Mouse (Mus musculus) cerebellum, adult (tissue): ENCODE results near the gene Mrpl19.

Source experiments
- ATAC-seq: cut with Nextera tagmentation; 2 replicates; pipeline ENCODE4 v1.9.2; 2017; ENCODE audit warnings: mild to moderate bottlenecking, moderate library complexity, mixed read lengths; ENCODE audit not compliant: insufficient number of reproducible peaks, low FRiP score, low TSS enrichment

Mrpl19 gene

DNA sequence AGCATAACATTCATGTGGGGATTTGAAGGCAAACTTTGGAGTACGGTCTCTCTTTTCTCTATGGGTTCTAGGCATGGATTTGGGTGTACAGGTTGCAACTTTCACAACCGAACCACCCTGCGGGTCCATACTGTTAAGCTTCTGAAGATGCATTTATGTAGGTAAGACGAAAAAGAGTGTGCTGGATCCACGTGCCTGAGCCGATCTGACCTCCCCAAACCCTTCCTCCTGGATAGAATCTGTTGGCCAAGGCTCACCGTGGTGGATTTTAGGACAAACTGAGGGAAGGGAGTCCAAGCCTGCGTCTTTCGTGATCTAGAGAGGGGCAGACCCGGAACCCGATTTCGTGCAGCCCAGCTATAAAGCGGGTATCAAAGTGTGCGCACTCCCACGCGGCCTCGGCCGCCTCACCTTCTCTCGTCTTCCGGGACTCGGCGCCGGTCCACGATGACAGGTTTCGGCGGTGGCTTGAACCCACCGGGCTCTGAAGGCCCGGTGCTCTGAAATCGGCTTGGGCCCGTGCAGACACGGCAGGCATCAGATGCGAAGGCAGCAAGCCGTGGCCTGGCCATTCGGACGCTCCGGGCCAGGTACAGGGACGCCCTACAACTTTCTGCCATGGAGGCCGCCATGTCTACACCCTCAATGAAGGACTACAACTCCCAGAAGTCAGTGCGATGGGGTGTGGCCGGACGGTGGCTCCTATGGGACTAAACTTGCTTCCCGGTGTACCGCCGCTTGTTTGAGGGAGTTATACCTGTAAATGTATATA is at the start of gene Mrpl19:
Gene Mrpl19 (minus strand): TSS at position 663 of the 772 bp plus-strand sequence.
- ATAC-seq: peak; percentile 96

DNA sequence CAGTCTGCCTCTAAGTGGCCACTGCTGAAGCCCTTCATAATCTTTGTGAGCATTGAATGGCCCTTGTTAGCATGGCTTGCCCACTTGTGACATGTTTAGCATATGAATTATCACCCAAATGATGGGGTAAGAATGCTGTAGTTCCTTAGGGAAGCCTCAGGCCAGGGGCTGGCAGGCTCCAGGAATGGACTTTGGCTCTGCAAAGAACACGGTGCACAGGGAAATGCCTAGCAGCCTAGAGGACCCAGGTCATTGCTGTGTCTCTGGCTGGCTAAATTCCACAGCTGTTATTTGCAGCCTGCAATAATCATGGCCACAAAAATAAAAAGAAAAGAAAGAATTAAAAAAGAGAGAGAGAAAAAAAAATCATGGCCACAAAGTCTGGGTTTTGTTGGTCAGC is 46.6 kb upstream of the Mrpl19 start:
- no peak for ATAC-seq

GRCm38 (mm10) chr6:81990049-81990810 is 24.5 kb upstream of the Mrpl19 start:
- ATAC-seq: no peak; the same call in 1 of the 2 replicates

- no peak for ATAC-seq
These were observed 22.6 kb upstream of the Mrpl19 start for GRCm38 (mm10) chr6:81988341-81988740.

DNA sequence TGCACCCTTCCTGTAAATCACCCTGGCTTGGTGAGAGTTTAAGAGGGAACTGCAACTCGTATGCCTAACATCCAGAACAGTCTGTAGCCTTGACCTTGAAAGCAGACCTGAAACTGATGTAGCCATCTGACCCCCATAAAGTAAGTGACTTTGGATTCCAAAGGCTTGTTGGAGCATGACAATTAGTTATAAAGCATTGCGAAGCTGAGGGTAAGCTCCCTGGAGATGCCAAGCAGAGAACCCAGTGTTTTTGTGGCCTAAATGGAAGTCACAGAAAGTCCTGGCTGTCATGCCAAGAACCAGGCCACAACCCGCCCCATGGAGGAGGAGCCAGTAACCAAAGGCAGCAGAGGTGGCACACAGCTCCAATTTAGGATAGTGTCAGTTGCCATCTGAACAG is 21.8 kb upstream of the Mrpl19 start:
- no peak for ATAC-seq

DNA sequence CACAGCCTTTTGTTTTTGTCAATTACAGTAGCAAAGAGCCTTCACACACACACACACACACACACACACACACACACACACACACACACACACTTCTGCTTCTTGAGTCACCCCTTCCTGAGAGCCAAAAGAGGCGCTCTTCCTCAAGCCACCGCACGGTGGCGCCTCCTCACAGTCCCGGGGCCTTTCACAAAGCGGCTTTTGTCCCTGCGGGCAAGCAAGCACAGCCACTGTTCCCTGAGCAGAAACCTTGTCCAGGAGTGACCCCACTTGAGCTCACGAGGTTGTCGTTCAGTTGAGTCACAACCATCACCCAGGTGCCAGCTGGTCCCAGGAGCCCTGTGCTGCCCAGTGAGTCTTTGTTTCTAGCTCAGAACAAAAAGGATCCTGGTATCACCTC is 21.3 kb upstream of the Mrpl19 start:
- ATAC-seq: peak; percentile 60

DNA sequence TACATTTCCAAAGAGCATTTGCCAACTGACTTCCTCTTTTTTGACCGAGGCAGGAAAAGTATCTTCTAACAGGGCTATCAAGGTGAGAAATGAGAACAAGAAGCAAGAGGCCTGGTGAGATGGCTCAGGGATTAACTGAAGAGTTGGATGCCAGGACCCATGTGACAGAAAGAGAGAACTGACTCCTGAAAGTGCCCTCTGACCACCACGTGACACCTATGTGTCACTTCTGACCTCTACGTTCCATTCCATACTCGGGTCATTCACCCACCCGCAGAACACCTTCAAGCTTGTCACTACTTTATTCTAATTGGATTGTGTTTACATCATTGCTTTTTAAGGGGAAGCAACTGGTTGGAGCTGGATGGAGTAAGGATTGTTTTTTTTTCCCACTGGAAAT is 20.8 kb upstream of the Mrpl19 start:
- ATAC-seq: no peak

DNA sequence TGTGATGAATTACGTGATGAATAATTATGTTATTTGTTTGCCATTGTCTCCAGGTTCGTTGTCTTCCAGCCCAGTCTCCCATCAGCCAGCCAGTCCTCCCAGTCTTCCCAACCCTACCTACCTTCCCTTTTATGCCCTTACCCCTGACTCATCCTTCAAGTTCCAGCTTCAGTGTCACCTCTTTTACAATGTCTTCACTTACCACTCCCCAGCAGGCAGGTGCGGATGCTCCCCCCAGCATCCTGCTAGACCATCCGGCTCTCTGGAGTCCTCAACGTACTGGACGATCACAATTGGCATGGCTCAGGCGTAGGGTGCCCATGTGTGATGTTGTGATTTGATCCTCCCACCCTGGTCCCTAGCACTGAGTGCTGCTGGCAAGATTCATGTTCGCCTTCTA is 20.4 kb upstream of the Mrpl19 start:
- ATAC-seq: no peak

- no peak for ATAC-seq
These were observed 13.5 kb upstream of the Mrpl19 start for GRCm38 (mm10) chr6:81979286-81979685.

DNA sequence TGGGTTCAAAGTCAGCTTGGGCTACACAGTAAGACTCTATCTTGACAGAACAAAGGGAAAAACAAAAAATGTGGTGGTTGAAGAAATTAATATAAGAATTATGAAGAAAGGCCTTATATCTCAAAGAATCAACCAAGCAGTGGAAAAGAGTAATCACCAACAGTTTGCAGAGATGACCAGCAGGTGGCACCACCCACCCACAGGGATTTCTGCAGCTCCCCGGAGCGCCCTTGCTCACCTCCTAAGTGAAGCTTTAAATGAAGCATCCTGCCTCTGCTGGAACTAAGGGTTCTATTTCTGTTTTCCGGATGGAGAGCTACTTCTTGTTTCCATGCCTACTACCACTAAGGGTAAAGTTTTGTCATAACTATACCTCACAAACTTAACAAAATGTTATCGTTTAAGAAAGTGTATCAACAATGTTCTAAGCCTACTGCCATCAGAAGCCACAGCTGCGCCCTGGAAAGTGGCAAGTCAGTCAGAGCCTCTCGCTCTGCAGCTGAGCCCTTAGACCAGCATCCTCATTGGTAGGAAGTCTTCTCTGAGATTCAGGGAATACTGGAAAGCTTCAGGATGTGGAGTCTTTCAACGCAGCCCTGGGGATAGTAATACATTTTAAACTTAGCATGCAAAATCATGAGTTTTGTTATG is 10.3 kb upstream of the Mrpl19 start:
- ATAC-seq: no peak

GRCm38 (mm10) chr6:81972595-81972994 is 6.8 kb upstream of the Mrpl19 start:
- ATAC-seq: no peak

DNA sequence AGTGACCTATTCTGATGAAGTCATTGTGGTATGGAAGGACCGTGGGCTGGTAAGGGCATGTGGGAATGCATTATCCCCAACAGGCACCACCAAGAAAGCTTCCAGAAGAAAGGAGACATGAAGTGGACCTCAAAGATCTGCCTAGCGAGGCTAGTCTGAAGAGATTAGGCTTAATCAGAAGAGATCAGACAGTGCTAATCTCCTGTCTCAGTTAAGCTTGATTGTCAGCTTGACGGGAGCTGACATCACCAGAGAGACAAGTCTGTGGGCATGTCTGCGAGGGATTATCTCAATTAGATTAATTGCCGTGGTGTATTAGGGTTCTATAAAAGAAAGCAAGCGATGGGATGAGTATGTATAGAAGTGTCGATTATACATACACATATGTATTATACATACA is 5.4 kb upstream of the Mrpl19 start:
- ATAC-seq: no peak

DNA sequence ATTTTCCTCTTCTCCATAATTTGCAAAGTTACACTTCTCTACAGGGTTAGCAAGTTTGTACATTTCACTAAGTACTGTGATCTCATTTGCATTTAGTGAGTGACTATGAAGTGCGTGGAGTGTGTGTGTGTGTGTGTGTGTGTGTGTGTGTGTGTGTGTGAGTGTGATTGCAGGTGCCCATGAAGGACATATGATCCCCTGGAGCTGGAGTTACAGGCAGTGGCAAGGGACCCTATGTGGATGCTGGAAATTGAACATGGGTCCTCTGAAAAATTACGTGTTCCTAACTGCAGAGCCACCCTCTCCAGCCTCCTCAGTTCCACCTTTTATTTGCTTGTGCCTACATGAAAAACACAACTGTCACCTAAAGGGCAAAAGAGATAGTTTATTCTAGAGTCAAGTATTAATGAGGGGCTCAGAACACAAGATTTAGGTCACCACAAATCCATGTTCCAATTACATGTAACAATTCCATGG is 348 bp upstream of the Mrpl19 start:
- ATAC-seq: no peak

DNA sequence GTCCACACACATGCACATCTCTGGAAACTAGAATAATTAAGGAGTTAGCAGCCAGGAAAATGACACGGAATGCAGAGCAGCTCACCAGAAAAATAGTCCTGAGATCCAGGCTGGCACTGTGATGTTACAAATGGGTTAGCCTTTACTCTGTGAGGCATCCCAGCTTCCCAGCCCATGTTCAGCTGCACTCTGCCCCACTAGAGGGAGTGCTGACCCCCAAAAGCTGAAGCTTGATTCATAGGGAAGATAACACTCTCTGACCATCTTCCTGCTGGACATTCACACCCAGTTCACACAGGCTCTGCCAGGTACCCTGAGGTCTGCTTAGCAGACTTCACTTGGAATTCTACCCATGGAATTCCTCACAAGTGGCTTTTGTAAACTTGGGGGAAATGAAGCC is 5.5 kb downstream of the Mrpl19 start:
- no peak for ATAC-seq

DNA sequence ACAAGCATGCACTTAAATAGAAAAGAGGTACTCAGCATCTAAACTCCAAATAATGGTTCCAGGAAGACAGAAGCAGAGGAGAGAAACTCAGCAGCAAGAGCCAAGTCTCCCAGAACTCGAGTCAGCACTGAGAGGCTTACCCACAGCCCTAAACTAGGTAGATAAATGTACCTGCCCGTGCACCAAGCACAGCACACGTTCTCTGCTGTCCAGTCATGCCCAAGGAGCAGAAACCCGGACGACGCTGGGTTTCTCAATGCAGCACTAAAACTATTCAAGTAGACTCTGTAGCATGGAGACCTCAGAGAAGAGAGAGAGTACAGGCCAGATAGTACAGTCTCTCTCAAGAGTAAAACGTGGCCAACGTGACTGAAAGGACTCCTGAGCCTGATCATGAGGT is 5.9 kb downstream of the Mrpl19 start:
- no peak for ATAC-seq

DNA sequence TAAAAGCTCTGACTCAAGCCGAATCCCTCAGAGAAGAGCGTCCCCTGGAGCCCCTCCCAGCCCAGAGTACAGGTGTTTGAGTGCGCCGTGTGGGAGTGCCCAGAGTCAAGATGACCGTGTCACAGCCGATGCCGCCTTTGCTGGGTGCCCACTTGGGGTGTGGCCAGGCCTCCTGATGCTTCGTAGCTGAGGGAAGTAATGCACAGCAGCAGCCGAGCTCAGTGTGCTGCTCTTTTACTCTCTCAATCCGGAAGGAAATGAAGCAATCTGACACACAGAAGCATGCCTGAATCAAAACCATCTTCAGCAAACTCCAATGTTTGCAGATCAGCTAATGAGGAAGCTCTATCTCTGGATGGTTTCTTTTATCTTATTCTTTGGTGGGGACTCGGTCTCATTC is 7.8 kb downstream of the Mrpl19 start:
- ATAC-seq: no peak

- no peak for ATAC-seq
These were observed 9.4 kb downstream of the Mrpl19 start for GRCm38 (mm10) chr6:81956399-81956798.

DNA sequence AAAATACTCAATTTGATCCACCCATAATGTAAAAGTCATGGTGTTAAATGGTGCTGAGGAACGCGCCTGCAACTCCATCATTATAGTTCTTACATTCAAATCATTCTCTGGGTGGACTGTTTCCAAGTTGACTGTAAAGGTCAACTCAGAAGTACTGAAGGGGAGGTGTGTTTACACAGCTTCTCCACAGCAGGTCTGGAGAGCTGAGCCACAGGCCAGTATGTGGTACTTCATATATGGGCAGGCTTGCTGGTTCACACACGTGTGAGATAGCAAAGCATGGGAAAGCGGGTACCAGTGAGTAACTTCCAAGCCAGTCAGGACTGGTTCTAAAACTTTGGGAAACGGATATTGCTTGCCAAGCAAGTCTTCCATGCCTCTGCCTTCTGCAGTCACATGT is 10.6 kb downstream of the Mrpl19 start:
- ATAC-seq: no peak

- ATAC-seq: no peak
These were observed 18.9 kb downstream of the Mrpl19 start for GRCm38 (mm10) chr6:81946906-81947305.

- ATAC-seq: no peak
These were observed 21.3 kb downstream of the Mrpl19 start for GRCm38 (mm10) chr6:81944432-81944831.

DNA sequence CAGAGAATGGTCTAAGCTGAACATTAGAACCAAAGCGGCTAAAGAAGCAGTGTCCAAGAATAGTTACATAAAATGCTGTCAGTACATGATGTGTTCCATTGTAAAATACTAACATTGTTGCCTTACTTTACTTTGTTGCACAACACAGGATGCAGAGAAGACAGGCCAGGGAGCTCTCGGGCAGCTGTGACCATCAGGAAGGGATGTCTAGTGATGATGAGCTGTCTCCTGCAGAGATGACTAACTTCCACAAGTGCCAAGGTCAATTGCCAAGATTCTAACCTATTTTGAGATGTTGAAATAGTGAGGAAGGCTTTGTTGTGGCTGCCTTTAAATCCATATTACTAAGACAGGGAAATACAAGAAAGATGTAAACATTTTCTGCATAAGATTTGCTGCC is 22.5 kb downstream of the Mrpl19 start:
- no peak for ATAC-seq
